Mouse (Mus musculus): ENCODE measurements around the gene Rbm19. TPM values are rescaled to one million over a fixed set of nuclear protein-coding genes. Genes with fewer than 3 reads are reported as not detected.

The Rbm19 gene
- total RNA-seq, 4 experiments from 2014 or later: 25.8 to 27.7 (median 27.3) TPM

GRCm38 (mm10) chr5:120206313-120206943 lies 90.2 kb downstream of the Rbm19 start:
- no peak for DNase-seq

GRCm38 (mm10) chr5:120207492-120207891 lies 91.2 kb downstream of the Rbm19 start:
- DNase-seq: no peak

- DNase-seq: no peak
Observed at GRCm38 (mm10) chr5:120210668-120211067, 94.4 kb downstream of the Rbm19 start.

- DNase-seq: no peak
Observed at GRCm38 (mm10) chr5:120211182-120211581, 94.9 kb downstream of the Rbm19 start.

DNA sequence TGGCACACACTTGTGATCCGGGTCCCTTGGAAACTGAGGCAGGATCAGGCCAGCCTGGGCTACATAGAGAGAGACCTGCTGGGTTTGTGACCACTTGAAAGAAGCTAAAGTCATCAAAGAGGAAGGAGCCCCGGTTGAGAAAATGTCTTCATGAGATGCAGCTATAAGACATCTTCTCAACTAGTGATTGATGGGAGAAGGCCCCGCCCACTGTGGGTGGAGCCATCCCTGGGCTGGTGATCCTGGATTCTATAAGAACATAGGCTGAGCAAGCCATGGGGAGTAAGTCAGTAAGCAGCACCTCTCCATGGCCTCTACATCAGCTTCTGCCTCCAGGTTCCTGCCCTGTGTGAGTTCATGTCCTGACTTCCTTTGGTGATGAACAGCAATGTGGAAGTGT lies 98.2 kb downstream of the Rbm19 start:
- no peak for DNase-seq

- DNase-seq: no peak
Observed at GRCm38 (mm10) chr5:120221216-120221615, 105.0 kb downstream of the Rbm19 start.

- no peak for DNase-seq
Observed at GRCm38 (mm10) chr5:120225383-120225782, 109.1 kb downstream of the Rbm19 start.

GRCm38 (mm10) chr5:120228613-120229409 lies 112.5 kb downstream of the Rbm19 start:
- no peak for DNase-seq

DNA sequence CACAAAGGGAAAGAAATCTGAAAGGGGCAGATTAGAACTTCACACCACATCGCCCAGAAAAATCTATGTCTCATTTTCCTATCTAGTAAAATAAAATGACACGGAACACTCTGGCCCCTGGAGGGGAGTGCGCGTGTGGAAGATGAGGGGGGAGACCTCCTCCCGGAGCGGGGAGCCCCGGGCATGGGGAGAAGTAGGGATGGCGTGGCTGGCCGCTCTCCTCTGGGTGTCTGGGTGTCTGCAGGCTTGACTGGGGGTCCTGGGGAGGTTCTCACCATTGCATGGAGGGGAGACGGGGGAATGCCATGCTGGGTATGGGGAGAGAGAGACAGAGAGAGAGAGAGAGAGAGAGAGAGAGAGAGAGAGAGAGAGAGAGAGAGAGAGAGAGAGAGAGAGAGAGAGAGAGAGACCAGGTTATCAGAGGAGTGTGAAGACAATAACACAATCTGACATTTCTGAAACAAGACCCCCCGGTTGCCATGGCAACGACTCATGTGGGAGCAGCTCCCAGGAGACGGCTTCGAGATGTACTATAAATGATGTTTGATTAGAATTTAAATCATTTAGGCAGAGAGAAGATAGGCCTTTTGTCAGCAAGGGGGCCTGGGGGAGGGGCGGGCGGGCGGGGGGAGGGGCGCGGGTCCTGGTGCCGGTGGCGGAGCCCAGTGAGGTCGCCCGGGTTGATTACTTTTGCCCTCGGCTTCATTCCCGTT lies 115.3 kb downstream of the Rbm19 start:
- no peak for DNase-seq

GRCm38 (mm10) chr5:120235147-120235546 lies 118.9 kb downstream of the Rbm19 start:
- DNase-seq: no peak

DNA sequence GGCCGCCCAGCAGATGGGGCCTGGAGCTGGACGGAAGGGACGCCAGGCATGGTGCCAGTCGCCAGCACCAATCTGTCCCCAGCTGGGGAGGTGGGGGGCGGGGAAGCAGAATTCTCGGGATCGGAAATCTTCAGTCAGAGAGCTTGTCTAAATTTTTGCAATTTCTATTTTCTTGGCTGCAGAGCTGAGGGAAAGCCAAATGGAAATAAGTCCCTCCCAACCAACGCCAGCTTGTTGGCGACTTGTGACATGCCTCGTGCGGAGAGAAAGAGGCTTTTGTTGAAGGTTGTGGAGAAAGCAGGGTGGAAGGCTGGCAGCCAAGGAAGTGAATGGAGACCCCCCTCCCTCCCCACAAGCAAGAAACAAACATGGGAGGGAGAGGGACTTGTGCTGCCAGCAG lies 119.3 kb downstream of the Rbm19 start:
- DNase-seq: no peak

- DNase-seq: no peak
Observed at GRCm38 (mm10) chr5:120240071-120240470, 123.8 kb downstream of the Rbm19 start.

DNA sequence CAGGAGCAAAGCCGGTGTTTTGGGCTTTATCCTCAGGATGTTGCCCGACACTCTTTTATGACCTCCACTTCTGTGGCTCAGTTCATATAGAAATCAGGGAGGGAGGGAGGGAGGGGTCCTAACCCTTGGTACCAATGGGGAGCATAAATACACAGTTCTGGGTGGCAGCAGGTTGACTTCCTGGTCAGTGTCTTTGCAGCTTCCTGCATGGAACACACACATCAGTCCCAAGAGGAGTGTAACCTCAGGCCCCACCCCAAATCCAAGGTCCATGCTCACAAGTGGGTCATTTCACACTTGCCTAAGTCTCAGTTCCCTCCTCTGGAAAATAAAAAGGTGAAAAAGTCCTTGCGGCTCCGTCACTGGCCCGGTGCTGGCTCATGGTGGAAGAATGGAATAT lies 129.1 kb downstream of the Rbm19 start:
- no peak for DNase-seq
